Mouse (Mus musculus) kidney, adult 2 months (tissue): ENCODE data around the gene Tmem240. TPM values are rescaled to one million over a fixed set of nuclear protein-coding genes. Genes with fewer than 3 reads are reported as not detected.

Experiments used
- DNase-seq: peaks from one replicate; pipeline ENCODE4 v3.0.0; 2021
- H3K27ac ChIP-seq: fragments of 200-500 bp; 2 replicates; pipeline ENCODE4 v1.5.1; 2012; ENCODE audit warnings: low read depth, low read length, control low read depth, inconsistent platforms; ENCODE audit not compliant: insufficient read depth
- H3K27me3 ChIP-seq: fragments of 200-500 bp; replicated peaks from 2 replicates; pipeline ENCODE4 v1.6.1; 2012; ENCODE audit warnings: mild to moderate bottlenecking, moderate library complexity, low read length, inconsistent platforms; ENCODE audit not compliant: control insufficient read depth, insufficient read depth
- H3K36me3 ChIP-seq: fragments of 200-500 bp; 2 replicates; pipeline ENCODE4 v1.6.1; 2012; ENCODE audit warnings: mild to moderate bottlenecking, moderate library complexity, low read length, inconsistent platforms; ENCODE audit not compliant: control insufficient read depth, insufficient read depth
- H3K4me1 ChIP-seq: fragments of 200-500 bp; 2 replicates; pipeline ENCODE4 v1.6.1; 2011; ENCODE audit warnings: low read length; ENCODE audit not compliant: control insufficient read depth, insufficient read depth
- H3K4me3 ChIP-seq: fragments of 200-500 bp; 2 replicates; pipeline ENCODE4 v1.5.1; 2011; ENCODE audit warnings: mild to moderate bottlenecking, low read depth, low read length, control low read depth; ENCODE audit not compliant: insufficient read depth
- CTCF ChIP-seq: fragments of 200-500 bp; conservative IDR thresholded peaks from 2 replicates; pipeline ENCODE4 v1.5.1; 2011; ENCODE audit warnings: low read depth, mild to moderate bottlenecking, control low read depth, low read length, moderate library complexity, mixed read lengths; ENCODE audit not compliant: insufficient read depth, insufficient read length
- POLR2A ChIP-seq: fragments of 200-500 bp; IDR thresholded peaks from one replicate; pipeline ENCODE4 v1.6.1; 2011; ENCODE audit warnings: low read depth, low read length, control low read depth
- WGBS: fragments of 180-500 bp; shearing (Covaris S2); methylation state at CpG from one replicate; pipeline ENCODE4 v1.1.7; 2018; 5-methylcytosine and 5-hydroxymethylcytosine counted together
- polyA plus RNA-seq: library from polyadenylated mRNA; depleted of rRNA; stranded (reverse); fragments of >200 nt; gene quantifications from 2 replicates; pipeline ENCODE4 v1.2.3, GENCODE M21; 2012

The Tmem240 gene
- polyA plus RNA-seq, 1 experiment = 0.67 TPM

DNA sequence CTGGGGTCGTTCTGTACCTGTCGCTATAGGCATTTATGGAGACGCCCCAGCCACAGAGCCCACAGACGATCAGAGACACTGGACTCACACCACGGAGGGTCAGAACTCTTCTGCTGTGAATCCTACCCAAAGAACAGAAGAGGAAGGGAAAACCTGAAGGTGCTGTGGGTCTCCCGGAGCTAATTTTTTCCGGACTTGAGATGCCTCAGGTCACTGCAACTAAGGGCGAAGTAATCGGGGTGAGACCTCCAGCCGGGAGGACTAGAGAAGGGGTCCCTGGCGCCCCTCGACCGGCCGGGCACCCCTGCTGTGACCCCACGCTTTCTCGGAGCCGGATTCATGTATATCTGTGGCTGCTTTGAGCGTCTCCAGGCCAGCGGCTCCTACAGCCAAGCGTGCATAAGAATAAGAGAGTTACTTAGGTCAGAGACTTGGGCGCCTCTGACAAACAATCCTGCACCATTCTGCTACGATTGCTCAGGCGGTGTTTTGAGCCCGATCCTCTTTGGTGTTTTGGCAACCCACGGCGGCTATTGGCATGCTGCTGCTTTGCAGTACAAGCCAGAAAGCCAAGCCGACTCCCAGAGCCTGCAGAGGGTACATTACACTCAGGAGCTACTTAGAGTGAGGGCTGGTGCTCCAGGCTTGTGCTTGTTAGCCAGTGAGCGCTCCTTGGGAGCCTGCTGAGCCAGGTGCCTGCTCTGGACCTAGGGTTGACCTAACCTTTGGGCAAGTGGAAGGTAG lies 26.9 kb downstream of the Tmem240 start:
- DNase-seq = peak; percentile 31
- peaks cover 9% of the 10 kb centered on the region for H3K4me1 ChIP-seq
- no peaks in the 10 kb centered on the region for H3K27me3 ChIP-seq
- no peak for TF ChIP-seq CTCF
- TF ChIP-seq POLR2A = no peak
- H3K4me3 ChIP-seq = peak overlapping the region; percentile 56
- H3K27ac ChIP-seq = no peak overlapping the region
- WGBS = 2% methylated on average over 28 of the region's 28 CpGs
- H3K36me3 ChIP-seq = no peaks in the 10 kb centered on the region

DNA sequence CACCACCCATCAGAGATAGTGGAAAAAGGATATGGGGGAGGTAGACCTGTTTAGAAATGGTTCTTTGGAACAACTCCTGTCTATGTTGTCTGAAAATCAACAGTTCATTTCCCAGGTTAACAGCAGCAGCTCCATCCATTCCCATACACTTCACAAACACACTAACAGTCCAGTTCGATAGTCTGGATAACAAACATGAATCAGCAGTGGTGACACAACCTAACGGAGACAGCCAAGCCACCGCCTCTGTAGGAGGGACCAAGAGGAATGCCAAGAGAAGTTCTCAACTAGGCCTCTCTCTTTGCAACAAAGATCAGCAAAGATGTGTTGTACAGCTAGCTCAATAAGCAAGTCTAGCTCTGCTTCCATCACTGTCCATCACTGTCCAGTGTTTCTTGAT lies 27.8 kb downstream of the Tmem240 start:
- Histone ChIP-seq H3K4me1 (peaks cover 9% of the 10 kb centered on the region), H3K36me3 (no peaks in the 10 kb centered on the region), H3K27ac (no peak overlapping the region), H3K4me3 (no peak overlapping the region), H3K27me3 (no peaks in the 10 kb centered on the region)
- TF ChIP-seq CTCF = no peak
- TF ChIP-seq POLR2A = no peak
- 77% methylated on average over 3 of the region's 3 CpGs for WGBS
- no peak for DNase-seq

DNA sequence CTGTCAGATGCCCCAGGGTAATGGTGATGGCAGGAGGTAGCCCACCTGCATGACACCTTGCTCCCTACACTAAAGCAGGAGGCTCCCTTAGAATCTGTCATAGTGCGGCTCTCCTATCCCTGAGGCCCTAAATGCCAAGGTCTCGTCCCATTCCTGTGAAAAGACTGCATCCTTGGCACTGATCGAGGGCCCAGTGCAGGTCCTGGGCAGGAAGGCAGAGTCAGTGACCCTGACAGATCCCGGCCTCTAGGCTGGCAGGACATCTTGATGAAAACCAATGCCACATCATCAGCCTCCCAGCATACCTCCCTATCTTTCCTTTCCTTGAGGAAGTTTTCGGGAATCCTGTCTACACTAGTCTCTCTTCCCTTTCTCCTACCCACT lies 34.9 kb downstream of the Tmem240 start:
- Histone ChIP-seq H3K4me1 (peaks cover 32% of the 10 kb centered on the region), H3K4me3 (peak overlapping the region; percentile 65), H3K27ac (no peak overlapping the region), H3K27me3 (no peaks in the 10 kb centered on the region), H3K36me3 (no peaks in the 10 kb centered on the region)
- DNase-seq = no peak
- TF ChIP-seq POLR2A = no peak
- no peak for TF ChIP-seq CTCF
- WGBS = 38% methylated on average over 5 of the region's 5 CpGs

DNA sequence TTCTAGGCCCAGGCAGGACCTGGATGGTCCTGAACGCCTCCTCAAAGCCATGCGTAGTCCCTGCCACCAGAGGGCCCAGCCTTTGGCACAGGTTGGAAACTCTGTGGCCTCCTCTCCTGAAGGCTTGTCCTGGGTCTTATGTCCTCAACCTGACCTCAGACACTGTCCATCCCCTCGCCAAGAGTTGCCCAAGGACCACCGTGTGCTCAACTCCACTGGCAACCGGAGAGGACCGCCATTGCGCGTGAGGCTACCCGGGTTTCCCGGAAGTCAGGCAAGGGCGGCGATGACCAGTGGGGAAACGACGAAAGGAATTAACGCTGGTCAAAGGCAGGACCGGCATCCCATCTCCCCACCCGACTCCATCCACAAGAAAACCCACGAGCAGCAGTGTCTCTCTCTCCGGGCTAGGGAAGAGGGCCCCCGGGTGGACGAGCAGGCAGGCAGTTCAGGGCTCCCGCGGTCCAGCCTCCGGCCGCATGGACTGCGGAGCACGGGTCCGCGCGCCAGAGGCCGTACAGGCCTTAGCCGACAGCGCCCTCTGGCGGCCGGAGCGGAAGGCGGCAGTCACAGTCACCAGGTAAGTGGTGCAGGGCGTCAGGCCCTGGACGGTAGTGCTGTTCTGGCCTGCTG lies 35.4 kb downstream of the Tmem240 start:
- H3K4me1 ChIP-seq = peaks cover 32% of the 10 kb centered on the region
- under 1% methylated on average over 39 of the region's 39 CpGs for WGBS
- H3K27ac ChIP-seq = peak overlapping the region; percentile 87
- TF ChIP-seq CTCF = peak; percentile 90
- peak; percentile 63 for TF ChIP-seq POLR2A
- H3K27me3 ChIP-seq = no peaks in the 10 kb centered on the region
- no peaks in the 10 kb centered on the region for H3K36me3 ChIP-seq
- peak; percentile 96 for DNase-seq
- peak overlapping the region; percentile 65 for H3K4me3 ChIP-seq

DNA sequence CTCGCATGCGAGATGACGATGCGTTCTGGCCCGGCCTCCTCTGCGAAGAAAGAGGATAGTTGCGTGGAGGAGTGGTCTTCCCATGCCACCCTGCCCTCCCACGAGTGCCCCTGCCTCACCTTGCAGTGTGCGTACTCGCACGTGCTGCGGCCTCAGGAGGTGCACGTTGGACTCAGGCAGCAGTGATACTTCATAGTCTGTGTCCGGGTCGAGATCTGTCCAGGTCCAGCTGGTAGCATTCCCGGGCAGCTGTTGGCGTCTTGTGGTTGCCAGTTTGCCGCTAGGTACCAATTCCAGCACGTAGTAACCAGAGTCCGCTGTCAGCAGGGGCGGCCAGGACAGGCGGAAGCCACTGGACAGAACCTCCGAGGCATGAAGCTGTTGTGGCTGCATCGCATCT lies 36.0 kb downstream of the Tmem240 start:
- H3K27me3 ChIP-seq = no peaks in the 10 kb centered on the region
- H3K4me1 ChIP-seq = peaks cover 35% of the 10 kb centered on the region
- 35% methylated on average over 24 of the region's 24 CpGs for WGBS
- H3K27ac ChIP-seq = peak overlapping the region; percentile 41
- DNase-seq = peak; percentile 85
- H3K36me3 ChIP-seq = no peaks in the 10 kb centered on the region
- H3K4me3 ChIP-seq = peak overlapping the region; percentile 22
- TF ChIP-seq CTCF (no peak), POLR2A (no peak)

DNA sequence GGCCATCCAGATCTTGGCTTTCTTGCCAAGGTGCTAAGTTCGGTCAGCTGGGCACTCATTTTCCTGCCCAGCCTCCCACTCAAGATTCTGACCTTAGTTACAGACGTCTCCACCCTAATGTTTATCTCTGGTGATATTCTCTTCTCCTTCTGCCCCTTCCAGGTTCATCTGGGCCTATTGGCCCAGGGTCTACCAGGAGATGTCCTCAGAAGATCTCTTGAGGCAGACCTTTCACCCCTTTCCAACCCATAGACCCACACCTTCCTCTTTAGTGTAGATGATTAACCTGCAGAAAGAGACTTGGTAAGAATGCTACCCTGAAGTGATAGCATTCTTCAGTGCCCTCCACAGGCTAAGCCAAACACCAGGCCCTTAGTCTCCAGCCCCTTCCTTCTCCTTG lies 37.1 kb downstream of the Tmem240 start:
- WGBS = 41% methylated on average over 2 of the region's 2 CpGs
- no peaks in the 10 kb centered on the region for H3K36me3 ChIP-seq
- H3K4me3 ChIP-seq = no peak overlapping the region
- peak; percentile 81 for DNase-seq
- H3K27me3 ChIP-seq = no peaks in the 10 kb centered on the region
- H3K4me1 ChIP-seq = peaks cover 45% of the 10 kb centered on the region
- H3K27ac ChIP-seq = peak overlapping the region; percentile 54
- TF ChIP-seq POLR2A (no peak), CTCF (no peak)

DNA sequence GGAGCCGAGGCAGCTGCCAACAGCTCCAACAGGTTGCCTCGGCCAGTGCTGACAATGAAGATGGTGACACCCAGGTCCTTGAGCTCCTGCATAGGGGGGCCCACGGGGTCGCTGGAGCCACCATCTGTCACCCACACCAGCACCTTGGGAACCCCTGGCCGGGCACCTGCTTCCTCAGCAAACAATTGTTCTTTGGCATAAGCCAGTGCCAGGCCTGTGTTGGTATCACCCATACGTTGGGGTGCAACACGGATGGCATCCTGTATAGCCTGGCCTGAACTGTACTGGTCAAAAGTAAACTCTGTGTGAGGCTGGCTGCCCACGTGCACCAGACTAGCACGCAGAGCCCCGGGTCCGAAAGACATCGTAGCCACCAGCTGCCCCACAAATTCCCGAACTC lies 38.2 kb downstream of the Tmem240 start:
- Histone ChIP-seq H3K27me3 (no peaks in the 10 kb centered on the region), H3K36me3 (no peaks in the 10 kb centered on the region), H3K27ac (no peak overlapping the region), H3K4me1 (peaks cover 46% of the 10 kb centered on the region), H3K4me3 (no peak overlapping the region)
- no peak for TF ChIP-seq POLR2A
- no peak for TF ChIP-seq CTCF
- DNase-seq = no peak
- 90% methylated on average over 13 of the region's 13 CpGs for WGBS
